Mouse (Mus musculus): Measurements from ENCODE around the gene 6330409D20Rik. TPM values are rescaled to one million over a fixed set of nuclear protein-coding genes. Genes with fewer than 3 reads are reported as not detected.

6330409D20Rik gene
- polyA plus RNA-seq, 1 experiment from 2014 or later: 3.0 TPM

GRCm38 (mm10) chr2:32714117-32714986 lies 26.5 kb downstream of the 6330409D20Rik start:
- Histone ChIP-seq H3K4me2 (replicated peaks; ENCODE audit: low read depth, low read length) (no peak overlapping the region), H3K9ac (ENCODE audit: low read depth, low read length) (no peak overlapping the region)

GRCm38 (mm10) chr2:32712934-32713817 lies 27.6 kb downstream of the 6330409D20Rik start, which contains the start of gene Cdk9:
Cdk9 (minus strand) TSS chr2:32713076.
- Histone ChIP-seq H3K36me3 (ENCODE audit: control insufficient read depth, insufficient read depth, low read length) (peaks cover 5% of the 10 kb centered on the region), H3K27me3 (ENCODE audit: control insufficient read depth, insufficient read depth, low read length) (no peaks in the 10 kb centered on the region), H3K4me1 (replicated peaks; ENCODE audit: control insufficient read depth, insufficient read depth, low read length) (peaks cover 5% of the 10 kb centered on the region; the same call in 1 of the 2 replicates), H3K27ac (ENCODE audit: low read depth, low read length) (peak within 1 kb of the TSS; percentile 99), H3K9me3 (ENCODE audit: control insufficient read depth, low read length) (no peaks in the 10 kb centered on the region), H3K4me2 (replicated peaks; ENCODE audit: low read depth, low read length) (peak within 1 kb of the TSS; percentile 90), H3K4me3 (ENCODE audit: low read depth, low read length) (peak within 1 kb of the TSS; percentile 93), H3K9ac (ENCODE audit: low read depth, low read length) (peak within 1 kb of the TSS; percentile 91)
- DNase-seq (ENCODE audit: low spot score) (peak; percentile 96), ATAC-seq (ENCODE audit: low FRiP score) (peak; percentile 83)
- under 1% methylated on average over 49 of the region's 79 CpGs for WGBS

More at GRCm38 (mm10) chr2:32714117-32714986, 26.5 kb downstream of the 6330409D20Rik start:
- Histone ChIP-seq H3K27me3 (ENCODE audit: control insufficient read depth, insufficient read depth, low read length) (no peaks in the 10 kb centered on the region), H3K9me3 (ENCODE audit: control insufficient read depth, low read length) (no peaks in the 10 kb centered on the region), H3K4me3 (ENCODE audit: low read depth, low read length) (no peak overlapping the region), H3K4me1 (replicated peaks; ENCODE audit: control insufficient read depth, insufficient read depth, low read length) (peaks cover 5% of the 10 kb centered on the region; the same call in 1 of the 2 replicates), H3K27ac (ENCODE audit: low read depth, low read length) (peak overlapping the region; percentile 99; the same call in 1 of the 2 replicates), H3K36me3 (ENCODE audit: control insufficient read depth, insufficient read depth, low read length) (peaks cover 4% of the 10 kb centered on the region; the same call in 1 of the 2 replicates)
- DNase-seq (ENCODE audit: low spot score) (no peak), ATAC-seq (ENCODE audit: low FRiP score) (no peak)
- 56% methylated on average over 11 of the region's 11 CpGs for WGBS

GRCm38 (mm10) chr2:32712586-32712933 lies 28.3 kb downstream of the 6330409D20Rik start:
- ATAC-seq (ENCODE audit: low FRiP score): peak; percentile 91
- Histone ChIP-seq H3K27me3 (ENCODE audit: control insufficient read depth, insufficient read depth, low read length) (no peaks in the 10 kb centered on the region), H3K9ac (ENCODE audit: low read depth, low read length) (peak overlapping the region; percentile 91), H3K4me1 (replicated peaks; ENCODE audit: control insufficient read depth, insufficient read depth, low read length) (peaks cover 5% of the 10 kb centered on the region; the same call in 1 of the 2 replicates), H3K36me3 (ENCODE audit: control insufficient read depth, insufficient read depth, low read length) (peaks cover 7% of the 10 kb centered on the region), H3K4me3 (ENCODE audit: low read depth, low read length) (peak overlapping the region; percentile 93), H3K4me2 (replicated peaks; ENCODE audit: low read depth, low read length) (peak overlapping the region; percentile 90), H3K27ac (ENCODE audit: low read depth, low read length) (peak overlapping the region; percentile 99), H3K9me3 (ENCODE audit: control insufficient read depth, low read length) (no peaks in the 10 kb centered on the region)
- DNase-seq (ENCODE audit: low spot score): peak; percentile 97
- WGBS: under 1% methylated on average over 26 of the region's 44 CpGs

GRCm38 (mm10) chr2:32712108-32712551 lies 28.7 kb downstream of the 6330409D20Rik start:
- peaks cover 7% of the 10 kb centered on the region for H3K36me3 ChIP-seq (ENCODE audit: control insufficient read depth, insufficient read depth, low read length)
- H3K27me3 ChIP-seq (ENCODE audit: control insufficient read depth, insufficient read depth, low read length): no peaks in the 10 kb centered on the region
- WGBS: under 1% methylated on average over 41 of the region's 41 CpGs
- ATAC-seq (ENCODE audit: low FRiP score): peak; percentile 58
- H3K9me3 ChIP-seq (ENCODE audit: control insufficient read depth, low read length): no peaks in the 10 kb centered on the region
- peaks cover 5% of the 10 kb centered on the region; the same call in 1 of the 2 replicates for H3K4me1 ChIP-seq (replicated peaks; ENCODE audit: control insufficient read depth, insufficient read depth, low read length)
- H3K4me2 ChIP-seq (replicated peaks; ENCODE audit: low read depth, low read length): peak overlapping the region; percentile 90
- peak overlapping the region; percentile 91 for H3K9ac ChIP-seq (ENCODE audit: low read depth, low read length)
- peak overlapping the region; percentile 99 for H3K27ac ChIP-seq (ENCODE audit: low read depth, low read length)
- DNase-seq (ENCODE audit: low spot score): peak; percentile 60
- H3K4me3 ChIP-seq (ENCODE audit: low read depth, low read length): peak overlapping the region; percentile 93

- Histone ChIP-seq H3K27me3 (ENCODE audit: control insufficient read depth, insufficient read depth, low read length) (no peaks in the 10 kb centered on the region), H3K4me2 (replicated peaks; ENCODE audit: low read depth, low read length) (peak overlapping the region; percentile 90), H3K9me3 (ENCODE audit: control insufficient read depth, low read length) (no peaks in the 10 kb centered on the region), H3K9ac (ENCODE audit: low read depth, low read length) (peak overlapping the region; percentile 91), H3K27ac (ENCODE audit: low read depth, low read length) (peak overlapping the region; percentile 99; the same call in 1 of the 2 replicates), H3K4me3 (ENCODE audit: low read depth, low read length) (peak overlapping the region; percentile 93), H3K36me3 (ENCODE audit: control insufficient read depth, insufficient read depth, low read length) (peaks cover 7% of the 10 kb centered on the region), H3K4me1 (replicated peaks; ENCODE audit: control insufficient read depth, insufficient read depth, low read length) (peaks cover 5% of the 10 kb centered on the region; the same call in 1 of the 2 replicates)
- 30% methylated on average over 9 of the region's 9 CpGs for WGBS
- DNase-seq (ENCODE audit: low spot score): no peak
- no peak; the same call in 1 of the 2 replicates for ATAC-seq (ENCODE audit: low FRiP score)
Observed at GRCm38 (mm10) chr2:32711301-32712056, 29.3 kb downstream of the 6330409D20Rik start.

- WGBS: 88% methylated on average over 5 of the region's 5 CpGs
- H3K27me3 ChIP-seq (ENCODE audit: control insufficient read depth, insufficient read depth, low read length): no peaks in the 10 kb centered on the region
- peaks cover 7% of the 10 kb centered on the region for H3K36me3 ChIP-seq (ENCODE audit: control insufficient read depth, insufficient read depth, low read length)
- DNase-seq (ENCODE audit: low spot score) (no peak), ATAC-seq (ENCODE audit: low FRiP score) (no peak)
- H3K9me3 ChIP-seq (ENCODE audit: control insufficient read depth, low read length): no peaks in the 10 kb centered on the region
- peaks cover 5% of the 10 kb centered on the region; the same call in 1 of the 2 replicates for H3K4me1 ChIP-seq (replicated peaks; ENCODE audit: control insufficient read depth, insufficient read depth, low read length)
- no peak overlapping the region for H3K27ac ChIP-seq (ENCODE audit: low read depth, low read length)
- no peak overlapping the region for H3K4me2 ChIP-seq (replicated peaks; ENCODE audit: low read depth, low read length)
- H3K9ac ChIP-seq (ENCODE audit: low read depth, low read length): no peak overlapping the region
- H3K4me3 ChIP-seq (ENCODE audit: low read depth, low read length): no peak overlapping the region
Observed at GRCm38 (mm10) chr2:32710425-32710824, 30.4 kb downstream of the 6330409D20Rik start.

GRCm38 (mm10) chr2:32709521-32710137 lies 31.2 kb downstream of the 6330409D20Rik start:
- no peaks in the 10 kb centered on the region for H3K27me3 ChIP-seq (ENCODE audit: control insufficient read depth, insufficient read depth, low read length)
- ATAC-seq (ENCODE audit: low FRiP score) (no peak), DNase-seq (ENCODE audit: low spot score) (no peak)
- H3K4me2 ChIP-seq (replicated peaks; ENCODE audit: low read depth, low read length): no peak overlapping the region
- no peak overlapping the region for H3K4me3 ChIP-seq (ENCODE audit: low read depth, low read length)
- no peak overlapping the region for H3K27ac ChIP-seq (ENCODE audit: low read depth, low read length)
- no peaks in the 10 kb centered on the region for H3K9me3 ChIP-seq (ENCODE audit: control insufficient read depth, low read length)
- peaks cover 7% of the 10 kb centered on the region for H3K36me3 ChIP-seq (ENCODE audit: control insufficient read depth, insufficient read depth, low read length)
- no peak overlapping the region for H3K9ac ChIP-seq (ENCODE audit: low read depth, low read length)
- H3K4me1 ChIP-seq (replicated peaks; ENCODE audit: control insufficient read depth, insufficient read depth, low read length): peaks cover 5% of the 10 kb centered on the region; the same call in 1 of the 2 replicates
- 91% methylated on average over 20 of the region's 20 CpGs for WGBS

All from hindbrain, embryonic 11.5 days (tissue).